Mouse (Mus musculus) ES-Bruce4 (cell line): ENCODE measurements around the gene Ift81.
A peak's percentile ranks its signal among the peaks of the same experiment; 100 is the strongest.

Source experiments
- CTCF ChIP-seq: IDR thresholded peaks from one replicate; pipeline ENCODE4 v1.8.1; 2011; ENCODE audit warnings: low read depth, low read length
- EP300 ChIP-seq: IDR thresholded peaks from 2 replicates; pipeline ENCODE4 v1.6.1; 2011; ENCODE audit warnings: low read depth, low read length; ENCODE audit not compliant: insufficient read depth
- POLR2A ChIP-seq: IDR thresholded peaks from one replicate; pipeline ENCODE4 v1.8.1; 2011; ENCODE audit warnings: low read length; ENCODE audit not compliant: insufficient read depth

DNA sequence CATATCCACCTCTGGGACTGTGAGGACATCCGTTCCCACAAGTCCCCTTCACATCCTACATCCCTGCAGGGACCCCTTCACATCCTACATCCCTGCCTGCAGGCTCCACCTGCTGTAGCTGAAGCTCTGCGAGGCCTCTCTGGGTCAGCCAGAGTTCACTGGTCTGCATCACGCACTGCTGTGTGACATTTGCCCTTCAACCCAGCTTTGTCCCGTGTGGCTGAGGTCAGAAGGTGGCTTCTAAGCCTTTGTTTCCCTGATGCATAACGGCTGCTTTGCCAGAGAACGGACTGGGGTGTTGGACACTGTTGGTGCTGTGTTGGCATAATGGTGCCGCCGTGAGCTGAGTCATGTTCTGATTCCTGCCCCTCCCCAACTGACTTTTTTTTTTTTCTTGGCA lies 96.1 kb downstream of the Ift81 start:
- TF ChIP-seq CTCF (no peak), POLR2A (no peak), EP300 (peak; percentile 56; the same call in 1 of the 2 replicates)
